Mouse (Mus musculus) liver, embryonic 14.5 days (tissue): ENCODE measurements around the gene Gpc6. TPM values are rescaled to one million over a fixed set of nuclear protein-coding genes. Genes with fewer than 3 reads are reported as not detected.

Experiments used
- ATAC-seq: fragments of 200-750 bp; cut with Nextera tagmentation; 2 replicates; pipeline ENCODE4 v1.8.0; 2017; ENCODE audit warnings: moderate number of reproducible peaks, mild to moderate bottlenecking, moderate library complexity; ENCODE audit not compliant: insufficient read depth
- DNase-seq, 3 experiments: peaks; one replicate each; pipeline ENCODE4 v3.0.0-alpha.2; 2012 to 2013; ENCODE audit warnings: low read depth in 3 of 3, low spot score in 3 of 3
- H3K27ac ChIP-seq: fragments of 300-500 bp; sonication (generic); 2 replicates; pipeline ENCODE4 v1.5.1; 2014; ENCODE audit warnings: moderate library complexity, mild to moderate bottlenecking, control low read depth, inconsistent platforms
- H3K27me3 ChIP-seq: fragments of 300-500 bp; sonication (generic); 2 replicates; pipeline ENCODE4 v1.6.1; 2014; ENCODE audit warnings: mild to moderate bottlenecking, low read length, moderate library complexity; ENCODE audit not compliant: control insufficient read depth, insufficient read depth
- H3K36me3 ChIP-seq: fragments of 300-500 bp; sonication (generic); replicated peaks from 2 replicates; pipeline ENCODE4 v1.6.1; 2014; ENCODE audit warnings: low read depth; ENCODE audit not compliant: control insufficient read depth, insufficient read depth
- H3K4me1 ChIP-seq, 2 experiments: fragments of 200-500 bp in 1 of 2; fragments of 300-500 bp in 1 of 2; sonication (generic) in 1 of 2; replicated peaks; 2 replicates each; pipeline ENCODE4 v1.6.1; 2012 to 2014; ENCODE audit warnings: antibody characterized with exemption in 1 of 2, inconsistent platforms in 1 of 2, low read length in 1 of 2; ENCODE audit not compliant: control insufficient read depth in 2 of 2, insufficient read depth in 2 of 2
- H3K4me2 ChIP-seq: fragments of 300-500 bp; sonication (generic); 2 replicates; pipeline ENCODE4 v1.6.1; 2014; ENCODE audit warnings: low read depth, mild to moderate bottlenecking, control low read depth, moderate library complexity
- H3K4me3 ChIP-seq, 2 experiments: fragments of 200-500 bp in 1 of 2; fragments of 300-500 bp in 1 of 2; sonication (generic) in 1 of 2; 2 replicates each; pipeline ENCODE4 v1.5.1; 2012 to 2014; ENCODE audit warnings: low read depth in 2 of 2, low read length in 2 of 2, mild to moderate bottlenecking in 2 of 2, control low read depth in 1 of 2, inconsistent platforms in 1 of 2, moderate library complexity in 1 of 2; ENCODE audit not compliant: insufficient read depth in 1 of 2
- H3K9ac ChIP-seq: fragments of 300-500 bp; sonication (generic); replicated peaks from 2 replicates; pipeline ENCODE4 v1.6.1; 2014; ENCODE audit warnings: mild to moderate bottlenecking, control low read depth, moderate library complexity
- H3K9me3 ChIP-seq: fragments of 300-500 bp; sonication (generic); 2 replicates; pipeline ENCODE4 v1.6.1; 2016; ENCODE audit warnings: low read length, mixed read lengths; ENCODE audit not compliant: control insufficient read depth
- CTCF ChIP-seq: IDR thresholded peaks from 2 replicates; pipeline ENCODE4 v1.5.1; 2016; ENCODE audit warnings: antibody characterized with exemption, low read depth, control low read depth
- EP300 ChIP-seq: IDR thresholded peaks from 2 replicates; pipeline ENCODE4 v1.6.1; 2016; ENCODE audit warnings: antibody characterized with exemption, low read depth
- WGBS: fragments of 180-500 bp; shearing (Covaris S2); extraction: QIAGEN DNeasy Blood & Tissue Kit; methylation state at CpG from one replicate; pipeline ENCODE4 v1.1.7; 2014; ENCODE audit not compliant: insufficient replicate concordance; 5-methylcytosine and 5-hydroxymethylcytosine counted together
- polyA plus RNA-seq, 2 experiments: library from polyadenylated mRNA; depleted of rRNA in 1 of 2; stranded (reverse) in 1 of 2; unstranded in 1 of 2; fragments of >200 nt; fragmentation: Nextera tagmentation in 1 of 2; extraction: Ambion mirVana in 1 of 2; gene quantifications; 2 replicates each; pipeline versions ENCODE4 v1.2.1 to v1.2.3; 2012 to 2014

Gpc6 gene
- polyA plus RNA-seq, 2 experiments: 0.97 to 2.3 TPM

- no peaks in the 10 kb centered on the region for H3K27me3 ChIP-seq
- H3K27ac ChIP-seq: no peak overlapping the region
- no peak overlapping the region for H3K9ac ChIP-seq
- TF ChIP-seq EP300 (no peak), CTCF (no peak)
- no peak for DNase-seq
- no peaks in the 10 kb centered on the region for H3K9me3 ChIP-seq
- no peak for ATAC-seq
- H3K36me3 ChIP-seq: no peaks in the 10 kb centered on the region
- WGBS: 61% methylated on average over 4 of the region's 4 CpGs
- H3K4me1 ChIP-seq: no peaks in the 10 kb centered on the region
- H3K4me2 ChIP-seq: no peak overlapping the region
- no peak overlapping the region for H3K4me3 ChIP-seq
Observed at GRCm38 (mm10) chr14:117662261-117662660, 737.1 kb downstream of the Gpc6 start.

- Histone ChIP-seq H3K36me3 (no peaks in the 10 kb centered on the region), H3K4me3 (no peak overlapping the region), H3K4me1 (no peaks in the 10 kb centered on the region), H3K9ac (no peak overlapping the region), H3K4me2 (no peak overlapping the region), H3K27me3 (no peaks in the 10 kb centered on the region), H3K9me3 (no peaks in the 10 kb centered on the region), H3K27ac (no peak overlapping the region)
- no peak for ATAC-seq
- WGBS: 62% methylated on average over 4 of the region's 4 CpGs
- no peak for TF ChIP-seq EP300
- no peak for TF ChIP-seq CTCF
- DNase-seq: no peak
Observed at GRCm38 (mm10) chr14:117664796-117665195, 739.7 kb downstream of the Gpc6 start.

GRCm38 (mm10) chr14:117666126-117666525 lies 741.0 kb downstream of the Gpc6 start:
- DNase-seq: no peak

GRCm38 (mm10) chr14:117673541-117673940 lies 748.4 kb downstream of the Gpc6 start:
- WGBS: 64% methylated on average over 7 of the region's 7 CpGs
- no peak for DNase-seq
- no peak for ATAC-seq
- H3K4me1 ChIP-seq: no peaks in the 10 kb centered on the region
- no peak for TF ChIP-seq EP300
- TF ChIP-seq CTCF: no peak
- H3K36me3 ChIP-seq: no peaks in the 10 kb centered on the region
- no peaks in the 10 kb centered on the region for H3K27me3 ChIP-seq
- no peak overlapping the region for H3K4me3 ChIP-seq
- no peak overlapping the region for H3K27ac ChIP-seq
- H3K4me2 ChIP-seq: no peak overlapping the region
- no peaks in the 10 kb centered on the region for H3K9me3 ChIP-seq
- H3K9ac ChIP-seq: no peak overlapping the region

More at GRCm38 (mm10) chr14:117666126-117666525, 741.0 kb downstream of the Gpc6 start:
- Histone ChIP-seq H3K9me3 (no peaks in the 10 kb centered on the region), H3K4me3 (no peak overlapping the region), H3K27ac (no peak overlapping the region), H3K9ac (no peak overlapping the region), H3K27me3 (no peaks in the 10 kb centered on the region), H3K4me2 (no peak overlapping the region), H3K4me1 (no peaks in the 10 kb centered on the region), H3K36me3 (no peaks in the 10 kb centered on the region)
- no peak for TF ChIP-seq CTCF
- TF ChIP-seq EP300: no peak
- ATAC-seq: no peak
- WGBS: 74% methylated on average over 2 of the region's 2 CpGs

GRCm38 (mm10) chr14:117674482-117674881 lies 749.4 kb downstream of the Gpc6 start:
- ATAC-seq: peak; percentile 43; the same call in 1 of the 2 replicates
- no peak overlapping the region for H3K27ac ChIP-seq
- TF ChIP-seq EP300 (no peak), CTCF (no peak)

More at GRCm38 (mm10) chr14:117674482-117674881, 749.4 kb downstream of the Gpc6 start:
- no peaks in the 10 kb centered on the region for H3K9me3 ChIP-seq
- no peak overlapping the region for H3K4me2 ChIP-seq
- H3K9ac ChIP-seq: no peak overlapping the region
- 57% methylated on average over 3 of the region's 3 CpGs for WGBS
- peak; percentile 16 to 29 (median 24) for DNase-seq
- H3K4me3 ChIP-seq: no peak overlapping the region
- H3K4me1 ChIP-seq: no peaks in the 10 kb centered on the region
- H3K27me3 ChIP-seq: no peaks in the 10 kb centered on the region
- no peaks in the 10 kb centered on the region for H3K36me3 ChIP-seq
